Mouse (Mus musculus) CD8-positive naive resting alpha-beta T cell, adult 2 months (primary cell): Measurements from ENCODE around the gene Tbc1d23.
"Not testable (repeated sequence)": the region's sequence is repeated elsewhere in the genome, so short reads cannot be mapped to it uniquely, and the experiment has no call there.

Experiments used
- DNase-seq, 2 experiments: peaks; one replicate each; pipeline ENCODE4 v3.0.0; 2022; ENCODE audit warnings: low read depth in 2 of 2, low spot score in 2 of 2

Gene Tbc1d23

DNA sequence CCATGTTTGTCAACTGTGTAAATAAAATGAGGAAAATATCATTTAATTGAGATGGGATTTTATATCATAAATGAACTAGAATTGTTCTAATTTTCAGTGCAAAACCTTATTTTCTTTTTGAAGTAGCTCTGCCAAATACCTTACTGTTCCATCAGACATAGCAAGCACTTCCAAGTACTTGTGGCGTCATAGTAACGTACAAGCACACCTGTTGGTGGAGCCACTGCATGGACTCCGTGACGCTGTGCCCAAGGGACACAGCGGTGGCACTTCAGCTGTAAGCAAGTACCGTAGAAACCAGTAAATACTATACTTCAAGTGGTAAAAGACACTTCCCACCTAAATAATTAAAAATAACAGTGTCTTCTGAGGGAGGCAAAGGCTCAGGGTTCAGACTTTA is 10.9 kb downstream of the Tbc1d23 start:
- no peak for DNase-seq

- DNase-seq: no peak
Observed at GRCm38 (mm10) chr16:57215957-57216356, 15.3 kb downstream of the Tbc1d23 start.

GRCm38 (mm10) chr16:57211037-57211436 is 20.3 kb downstream of the Tbc1d23 start:
- DNase-seq: no peak

DNA sequence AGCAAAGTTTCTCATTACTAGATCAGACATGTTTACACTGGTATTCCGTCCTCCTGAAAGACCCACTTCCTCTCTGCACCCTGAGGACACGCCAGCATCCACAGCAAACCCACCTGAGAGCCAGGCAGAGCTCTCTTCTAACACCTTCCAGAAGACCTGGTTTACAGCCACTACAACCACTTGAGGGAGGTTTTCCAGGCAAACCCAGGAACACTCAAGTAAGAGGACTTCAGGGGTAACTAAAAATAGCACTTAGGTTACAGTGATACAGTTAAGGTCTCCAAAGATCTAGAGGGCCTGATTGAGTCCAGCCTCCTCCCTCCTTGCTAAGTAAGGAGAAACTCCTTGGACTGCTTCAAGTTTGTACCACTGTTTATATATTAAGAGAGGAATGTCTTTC is 23.0 kb downstream of the Tbc1d23 start:
- no peak for DNase-seq

- no peak for DNase-seq
Observed at GRCm38 (mm10) chr16:57197281-57197680, 34.0 kb downstream of the Tbc1d23 start.

DNA sequence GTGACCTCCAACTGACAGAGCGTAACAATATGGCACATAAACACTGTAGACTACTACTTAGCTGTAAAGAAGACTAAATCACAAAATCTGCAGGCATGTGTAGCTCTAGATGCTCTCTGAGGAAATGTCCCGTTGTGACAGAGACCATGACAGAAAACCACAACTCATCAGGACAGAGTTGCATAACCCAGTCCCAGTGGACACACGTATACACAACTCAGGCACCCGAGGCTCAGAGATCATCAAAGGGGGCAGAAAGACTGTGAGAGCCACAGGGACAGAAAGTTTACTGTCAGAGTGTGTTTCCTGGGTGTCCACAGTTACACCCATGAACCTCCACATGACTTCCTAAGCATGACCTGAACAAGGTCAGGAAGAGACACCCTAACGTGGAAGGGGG is 34.7 kb downstream of the Tbc1d23 start:
- DNase-seq: no peak

- no peak for DNase-seq
Observed at GRCm38 (mm10) chr16:57191214-57191613, 40.1 kb downstream of the Tbc1d23 start.

GRCm38 (mm10) chr16:57190390-57190789 is 40.9 kb downstream of the Tbc1d23 start:
- no peak for DNase-seq

DNA sequence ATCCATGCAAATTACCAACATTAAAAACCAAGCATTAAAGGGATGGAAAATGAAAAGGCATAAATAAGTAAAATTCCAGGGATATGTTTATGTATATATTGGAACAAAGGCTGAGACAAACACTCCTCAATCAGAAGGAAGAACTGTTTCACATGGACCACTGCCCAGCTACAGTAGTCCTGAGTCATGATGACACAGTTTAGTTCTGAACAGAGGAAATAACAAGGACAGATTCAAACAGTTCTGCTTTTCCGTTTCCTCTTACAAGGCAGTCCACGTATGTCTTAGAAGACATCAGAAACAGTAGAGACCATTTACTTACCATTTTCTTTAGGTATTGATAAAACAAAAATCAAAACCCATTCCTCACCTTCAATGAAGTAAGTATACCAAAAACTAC is 41.8 kb downstream of the Tbc1d23 start:
- no peak for DNase-seq

DNA sequence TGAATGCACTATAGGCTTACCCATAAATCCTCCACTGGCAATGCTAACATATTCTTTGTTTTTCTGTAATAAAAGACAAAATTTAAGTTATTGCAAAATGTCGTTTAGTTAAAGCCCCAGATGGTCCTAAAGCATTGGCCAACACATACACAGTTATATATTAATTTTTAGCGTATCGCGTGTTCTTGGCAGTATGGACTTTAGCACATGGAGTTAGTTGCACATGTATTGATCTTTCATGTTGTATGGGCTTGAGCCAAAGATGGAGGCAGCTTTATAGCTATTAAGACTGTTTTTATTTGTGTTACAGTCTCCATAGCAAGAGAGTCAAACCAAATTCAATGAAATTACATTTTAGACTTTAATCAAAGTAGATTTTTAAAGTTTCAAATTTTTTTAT is 44.7 kb downstream of the Tbc1d23 start:
- no peak for DNase-seq

DNA sequence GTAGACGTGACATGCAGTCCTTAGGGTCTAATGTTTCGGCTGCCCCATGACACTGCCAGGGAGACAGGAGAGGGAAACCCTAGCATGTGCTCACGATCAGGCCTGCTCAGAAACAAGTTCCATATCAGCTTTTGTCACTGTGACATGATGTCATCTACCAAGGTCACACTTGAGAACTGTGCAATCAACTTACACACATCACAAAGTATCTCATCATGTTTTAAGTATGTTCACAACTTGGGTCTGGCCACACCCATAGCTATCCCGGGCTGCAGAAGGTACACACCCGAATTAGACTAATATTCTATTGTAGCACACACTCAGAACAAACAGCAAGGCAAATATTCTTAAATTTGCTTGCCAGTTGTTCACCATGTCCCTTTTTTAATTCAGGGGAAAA is 49.3 kb downstream of the Tbc1d23 start:
- DNase-seq: no peak

GRCm38 (mm10) chr16:57181180-57181579 is 50.1 kb downstream of the Tbc1d23 start:
- no peak for DNase-seq

- DNase-seq: no peak
Observed at GRCm38 (mm10) chr16:57177664-57178063, 53.6 kb downstream of the Tbc1d23 start.

- DNase-seq: peak; percentile 19 to 44
Observed at GRCm38 (mm10) chr16:57177254-57177653, 54.0 kb downstream of the Tbc1d23 start.

GRCm38 (mm10) chr16:57176276-57176675 is 55.0 kb downstream of the Tbc1d23 start:
- no peak for DNase-seq

- no peak for DNase-seq
Observed at GRCm38 (mm10) chr16:57175751-57176150, 55.6 kb downstream of the Tbc1d23 start.

- DNase-seq: not testable (repeated sequence)
Observed at GRCm38 (mm10) chr16:57174480-57174879, 56.8 kb downstream of the Tbc1d23 start.

DNA sequence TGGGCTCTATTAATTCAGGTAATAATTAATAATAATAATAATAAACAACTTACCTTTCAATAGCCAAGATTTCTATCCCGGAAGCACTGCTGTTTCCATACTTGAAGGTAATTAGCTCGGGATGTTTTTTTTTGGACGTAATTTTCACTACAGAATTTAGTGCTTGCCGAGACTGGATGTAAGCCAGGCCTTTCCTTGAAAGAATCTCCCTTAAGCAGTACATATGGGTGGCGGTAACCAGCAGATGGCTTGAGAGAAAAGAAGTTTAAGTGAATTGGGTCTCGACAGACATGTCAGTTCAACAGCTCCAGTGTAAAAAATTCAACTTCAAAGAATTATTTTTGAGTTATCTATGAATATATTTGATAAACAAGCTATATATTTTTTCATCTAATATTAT is 59.7 kb downstream of the Tbc1d23 start:
- DNase-seq: no peak

- no peak for DNase-seq
Observed at GRCm38 (mm10) chr16:57171161-57171560, 60.1 kb downstream of the Tbc1d23 start.

GRCm38 (mm10) chr16:57168236-57168635 is 63.1 kb downstream of the Tbc1d23 start:
- no peak for DNase-seq

- no peak for DNase-seq
Observed at GRCm38 (mm10) chr16:57167514-57167912, 63.8 kb downstream of the Tbc1d23 start.

DNA sequence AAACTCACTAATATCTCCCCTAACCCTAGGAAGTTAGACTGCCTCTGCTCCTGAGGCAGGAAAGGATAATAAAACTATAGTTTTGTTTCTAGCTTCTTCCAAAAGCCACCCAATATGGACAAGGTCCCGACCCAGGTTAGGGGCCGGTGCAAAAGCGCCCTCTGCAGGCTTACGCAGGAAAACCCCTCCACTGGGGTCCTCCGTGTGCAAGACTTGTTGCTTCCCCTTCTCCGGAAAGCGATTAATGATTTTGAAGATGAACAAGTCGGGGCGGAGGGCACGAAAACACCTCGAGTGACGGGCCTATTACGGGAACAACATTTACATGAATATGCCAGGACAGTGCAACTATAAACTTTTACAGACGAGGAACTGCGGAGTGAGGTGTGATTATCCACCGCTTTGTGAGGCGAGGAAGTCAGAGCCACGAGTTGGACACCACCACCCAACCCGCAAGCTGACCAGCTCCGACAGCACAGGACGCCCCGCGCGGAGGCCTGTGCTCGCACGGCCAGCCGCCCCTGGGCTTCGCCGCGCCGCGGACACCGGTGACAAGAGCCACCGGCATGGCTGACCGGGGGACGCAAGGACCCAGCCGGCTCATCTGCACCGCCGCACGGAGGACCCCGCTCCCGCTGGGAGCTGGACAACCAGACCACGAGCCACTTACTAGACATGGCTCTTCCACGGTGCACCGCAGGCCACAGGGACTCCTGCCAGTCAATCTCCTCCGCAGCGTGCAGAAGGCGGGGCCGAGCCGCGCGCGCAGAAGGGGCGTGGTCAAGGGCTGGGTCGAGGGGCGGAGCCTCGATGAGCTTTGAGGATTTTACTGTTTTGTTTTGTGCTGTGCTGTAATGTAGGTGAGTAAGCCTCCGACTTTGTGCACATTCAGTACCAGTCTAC is 64.4 kb downstream of the Tbc1d23 start, which contains the start of gene Nit2:
Gene Nit2 (minus strand): TSS at position 731 of the 903 bp plus-strand sequence.
- peak; percentile 92 to 96 for DNase-seq

GRCm38 (mm10) chr16:57166086-57166485 is 65.2 kb downstream of the Tbc1d23 start:
- DNase-seq: no peak
